Mouse (Mus musculus) MEL (cell line): ENCODE results near the gene Nxf2. TPM values are rescaled to one million over a fixed set of nuclear protein-coding genes. Genes with fewer than 3 reads are reported as not detected.

Experiments used
- DNase-seq: peaks from one replicate; pipeline ENCODE4 v3.0.0; 2011; ENCODE audit warnings: low read depth, low spot score
- H3K27ac ChIP-seq: 2 replicates; pipeline ENCODE4 v1.5.1; 2012; ENCODE audit warnings: low read depth, mild to moderate bottlenecking, control low read depth, low read length, moderate library complexity; ENCODE audit not compliant: control insufficient read depth
- H3K27me3 ChIP-seq, 2 experiments: fragments of 150-350 bp in 1 of 2; sonication (generic) in 1 of 2; 2 replicates each; pipeline ENCODE4 v1.6.1; 2012; ENCODE audit warnings: low read length in 2 of 2, mild to moderate bottlenecking in 2 of 2, improper control_type of control experiment in 1 of 2, moderate library complexity in 1 of 2; ENCODE audit not compliant: insufficient read depth in 2 of 2, control insufficient read depth in 1 of 2
- H3K36me3 ChIP-seq, 2 experiments: 2 replicates each; pipeline ENCODE4 v1.6.1; 2012 to 2014; ENCODE audit warnings: low read length in 2 of 2, improper control_type of control experiment in 1 of 2, inconsistent platforms in 1 of 2, mild to moderate bottlenecking in 1 of 2; ENCODE audit not compliant: insufficient read depth in 2 of 2, control insufficient read depth in 1 of 2
- H3K4me1 ChIP-seq, 2 experiments: fragments of 150-350 bp in 1 of 2; sonication (generic) in 1 of 2; 2 replicates each; pipeline ENCODE4 v1.6.1; 2012; ENCODE audit warnings: low read length in 2 of 2, improper control_type of control experiment in 1 of 2, mild to moderate bottlenecking in 1 of 2; ENCODE audit not compliant: insufficient read depth in 2 of 2, control insufficient read depth in 1 of 2
- H3K4me3 ChIP-seq, 2 experiments: fragments of 150-350 bp in 1 of 2; sonication (generic) in 1 of 2; 2 replicates each; pipeline ENCODE4 v1.5.1; 2012; ENCODE audit warnings: low read depth in 2 of 2, low read length in 2 of 2, mild to moderate bottlenecking in 2 of 2, moderate library complexity in 2 of 2, control low read depth in 1 of 2, improper control_type of control experiment in 1 of 2; ENCODE audit not compliant: control insufficient read depth in 1 of 2, insufficient read depth in 1 of 2
- H3K79me2 ChIP-seq: 2 replicates; pipeline ENCODE4 v1.6.1; 2012; ENCODE audit warnings: mild to moderate bottlenecking, low read length, moderate library complexity; ENCODE audit not compliant: control insufficient read depth, poor library complexity, insufficient read depth
- H3K9ac ChIP-seq: 2 replicates; pipeline ENCODE4 v1.6.1; 2012; ENCODE audit warnings: low read depth, mild to moderate bottlenecking, control low read depth, low read length, moderate library complexity; ENCODE audit not compliant: control insufficient read depth, poor library complexity, severe bottlenecking
- H3K9me3 ChIP-seq: fragments of 150-350 bp; sonication (generic); replicated peaks from 2 replicates; pipeline ENCODE4 v1.6.1; 2012; ENCODE audit warnings: mild to moderate bottlenecking, low read length, improper control_type of control experiment, moderate library complexity; ENCODE audit not compliant: insufficient read depth
- CTCF ChIP-seq, 3 experiments: IDR thresholded peaks in 2 of 3; conservative IDR thresholded peaks in 1 of 3; 2 replicates each; pipeline ENCODE4 v1.5.1; 2011 to 2012; ENCODE audit warnings: low read length in 3 of 3, low read depth in 2 of 3, mild to moderate bottlenecking in 2 of 3, improper control_type of control experiment in 1 of 3, inconsistent platforms in 1 of 3, mixed read lengths in 1 of 3, moderate library complexity in 1 of 3; ENCODE audit not compliant: control insufficient read depth in 1 of 3, insufficient read depth in 1 of 3, poor library complexity in 1 of 3, severe bottlenecking in 1 of 3
- EP300 ChIP-seq, 2 experiments: IDR thresholded peaks; 2 replicates each; pipeline ENCODE4 v1.6.1; 2011; ENCODE audit warnings: improper control_type of control experiment in 2 of 2, low read length in 2 of 2, low read depth in 1 of 2, mild to moderate bottlenecking in 1 of 2
- ETS1 ChIP-seq: IDR thresholded peaks from 2 replicates; pipeline ENCODE4 v1.6.1; 2012; ENCODE audit warnings: low read depth, mild to moderate bottlenecking, inconsistent platforms, low read length, improper control_type of control experiment, moderate library complexity
- GABPA ChIP-seq: IDR thresholded peaks from 2 replicates; pipeline ENCODE4 v1.6.1; 2012; ENCODE audit warnings: low read depth, mild to moderate bottlenecking, inconsistent platforms, low read length, improper control_type of control experiment, moderate library complexity
- HCFC1 ChIP-seq: IDR thresholded peaks from 2 replicates; pipeline ENCODE4 v1.6.1; 2012; ENCODE audit warnings: low read depth, mild to moderate bottlenecking, inconsistent platforms, low read length, improper control_type of control experiment, moderate library complexity
- MAFK ChIP-seq: IDR thresholded peaks from 2 replicates; pipeline ENCODE4 v1.6.1; 2011; ENCODE audit warnings: low read depth, mild to moderate bottlenecking, low read length, improper control_type of control experiment, borderline replicate concordance
- MAZ ChIP-seq: IDR thresholded peaks from 2 replicates; pipeline ENCODE4 v1.6.1; 2012; ENCODE audit warnings: low read depth, mild to moderate bottlenecking, inconsistent platforms, low read length, improper control_type of control experiment
- MXI1 ChIP-seq: IDR thresholded peaks from 2 replicates; pipeline ENCODE4 v1.6.1; 2011; ENCODE audit warnings: mild to moderate bottlenecking, low read depth, low read length, improper control_type of control experiment
- POLR2AphosphoS5 ChIP-seq: IDR thresholded peaks from 2 replicates; pipeline ENCODE4 v1.6.1; 2012; ENCODE audit warnings: low read depth, borderline replicate concordance, mild to moderate bottlenecking, inconsistent platforms, low read length, moderate library complexity, mixed read lengths
- RAD21 ChIP-seq: IDR thresholded peaks from 2 replicates; pipeline ENCODE4 v1.6.1; 2011; ENCODE audit warnings: mild to moderate bottlenecking, low read depth, low read length, improper control_type of control experiment
- SMC3 ChIP-seq: IDR thresholded peaks from 2 replicates; pipeline ENCODE4 v1.6.1; 2011; ENCODE audit warnings: low read depth, low read length, improper control_type of control experiment
- TBP ChIP-seq: IDR thresholded peaks from 2 replicates; pipeline ENCODE4 v1.8.0; 2011; ENCODE audit warnings: low read depth, low read length, improper control_type of control experiment
- ZC3H11A ChIP-seq: IDR thresholded peaks from 2 replicates; pipeline ENCODE4 v1.6.1; 2012; ENCODE audit warnings: low read depth, mild to moderate bottlenecking, inconsistent platforms, low read length, improper control_type of control experiment
- polyA plus RNA-seq, 2 experiments: library from polyadenylated mRNA; stranded (reverse) in 1 of 2; unstranded in 1 of 2; fragments of >175 nt in 1 of 2; fragments of >200 nt in 1 of 2; gene quantifications; 2 replicates each; pipeline versions ENCODE4 v1.2.1 to v1.2.4; 2012; ENCODE audit warnings: low replicate concordance in 2 of 2, low read depth in 1 of 2; ENCODE audit not compliant: insufficient read length in 2 of 2, insufficient read depth in 1 of 2, missing spikeins in 1 of 2
- total RNA-seq: library from RNA; depleted of rRNA; stranded (reverse); fragments of 300-350 nt; gene quantifications from 2 replicates; pipeline ENCODE4 v1.2.3, GENCODE M21; 2012

The Nxf2 gene
- total and polyA plus RNA-seq, 3 experiments, result 0.19 to 0.50 TPM; not detected in 1

DNA sequence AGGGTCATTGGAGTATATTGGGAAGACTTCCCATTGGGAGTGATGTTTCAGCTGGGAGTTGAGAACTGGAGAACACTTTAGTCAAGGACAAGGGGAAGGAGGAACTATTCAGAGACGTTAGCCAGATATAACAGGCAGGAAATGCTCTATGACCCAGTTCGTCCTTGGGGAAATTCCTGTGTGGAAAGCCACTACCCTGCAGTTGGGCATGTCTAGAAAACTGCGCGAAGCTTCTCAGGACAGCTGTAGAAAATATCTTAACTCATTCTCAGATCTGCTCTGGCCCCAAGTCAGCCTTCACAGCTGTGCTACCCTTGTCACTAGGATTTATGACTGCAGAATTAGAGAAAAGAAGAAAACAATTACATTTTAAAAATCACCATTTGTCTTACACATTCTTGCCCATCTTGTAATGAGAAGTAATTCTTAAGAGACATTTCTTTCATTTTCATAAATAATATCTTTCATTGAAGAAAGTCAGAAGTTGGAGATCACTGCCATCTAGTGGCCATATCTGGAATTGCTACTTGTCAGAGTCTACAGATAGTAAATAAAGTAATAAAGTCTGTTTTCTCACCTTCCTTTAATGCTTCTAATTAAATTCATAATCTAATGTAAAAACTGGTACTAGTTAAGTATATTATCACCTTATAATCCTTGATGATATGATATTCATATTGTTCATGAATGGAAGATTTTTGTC lies 51.2 kb downstream of the Nxf2 start:
- no peaks in the 10 kb centered on the region for H3K9me3 ChIP-seq
- peak; percentile 82 for DNase-seq
- TF ChIP-seq ZC3H11A (peak; percentile 87), EP300 (IDR thresholded peaks at IDR 0.05; ENCODE audit: low read depth in 1 of 2, low read length in 2 of 2) (no peak), SMC3 (peak; percentile 88), CTCF (IDR thresholded peaks at IDR 0.05 in 2 of 3, conservative IDR thresholded peaks at IDR 0.05 in 1 of 3; ENCODE audit: control insufficient read depth in 1 of 3, insufficient read depth in 1 of 3, low read depth in 2 of 3, low read length in 3 of 3, poor library complexity in 1 of 3, severe bottlenecking in 1 of 3) (peak; percentile 9 to 97 (median 74); a peak in 5 of 6 replicates), ETS1 (no peak), RAD21 (peak; percentile 100)
- TF ChIP-seq, all 39 proteins: peak for 4
- Histone ChIP-seq H3K9ac (peak overlapping the region; percentile 36; the same call in 1 of the 2 replicates), H3K36me3 (peaks cover 0 to 6% of the 10 kb centered on the region in 2 experiments; a peak in 2 of 4 replicates), H3K4me3 (peak overlapping the region; percentile 19 to 29; a peak in 3 of 4 replicates), H3K4me1 (peaks cover 3 to 8% of the 10 kb centered on the region in 2 experiments; a peak in 3 of 4 replicates), H3K27me3 (peaks cover 1 to 6% of the 10 kb centered on the region in 2 experiments), H3K27ac (no peak overlapping the region), H3K79me2 (no peaks in the 10 kb centered on the region)

GRCm38 (mm10) chrX:134912805-134913204 lies 51.7 kb downstream of the Nxf2 start:
- H3K4me1 ChIP-seq, result peaks cover 3 to 8% of the 10 kb centered on the region in 2 experiments; a peak in 3 of 4 replicates
- H3K9ac ChIP-seq, result no peak overlapping the region
- peaks cover 0 to 6% of the 10 kb centered on the region in 2 experiments; a peak in 2 of 4 replicates for H3K36me3 ChIP-seq
- TF ChIP-seq GABPA (no peak), MXI1 (no peak), MAZ (no peak), POLR2AphosphoS5 (no peak), CTCF (IDR thresholded peaks at IDR 0.05 in 2 of 3, conservative IDR thresholded peaks at IDR 0.05 in 1 of 3; ENCODE audit: control insufficient read depth in 1 of 3, insufficient read depth in 1 of 3, low read depth in 2 of 3, low read length in 3 of 3, poor library complexity in 1 of 3, severe bottlenecking in 1 of 3) (no peak), TBP (no peak), HCFC1 (no peak), ETS1 (no peak), MAFK (no peak)
- no peaks in the 10 kb centered on the region for H3K9me3 ChIP-seq
- no peak for DNase-seq
- H3K4me3 ChIP-seq, result no peak overlapping the region
- H3K79me2 ChIP-seq, result no peaks in the 10 kb centered on the region
- peaks cover 1 to 11% of the 10 kb centered on the region in 2 experiments for H3K27me3 ChIP-seq
- no peak overlapping the region for H3K27ac ChIP-seq
